Mouse (Mus musculus) neural tube, postnatal 0 days (tissue): ENCODE measurements around the gene Atrnl1. TPM values are rescaled to one million over a fixed set of nuclear protein-coding genes. Genes with fewer than 3 reads are reported as not detected.

Experiments used
- microRNA-seq: library from miRNA; unstranded; fragments of <30 nt; microRNA quantifications from one replicate; pipeline ENCODE4, GENCODE M21; 2016
- polyA plus RNA-seq: library from polyadenylated mRNA; unstranded; fragments of >200 nt; fragmentation: Nextera tagmentation; extraction: Ambion mirVana; gene quantifications from 2 replicates; pipeline ENCODE4 v1.2.1, GENCODE M21; 2015

Gene Atrnl1
- 4.4 and 5.4 TPM in 2 replicates for polyA plus RNA-seq

GRCm38 (mm10) chr19:57610476-57611261, at the start of gene Atrnl1:
Gene Atrnl1 (plus strand): TSS chr19:57611034.

Small RNA genes lying within 50 kb of the gene (microRNA-seq; reads per million reads assigned to microRNA genes)
- 0.87 reads per million for gene Mir5623

Other genes with a start within 250 kb of the Atrnl1 start
- gene Trub1, start 158.1 kb upstream of the Atrnl1 start, polyA plus RNA-seq = 13.2 and 16.3 TPM in 2 replicates